Mouse (Mus musculus): ENCODE data around the gene Syt12. TPM values are rescaled to one million over a fixed set of nuclear protein-coding genes. Genes with fewer than 3 reads are reported as not detected.

Syt12 gene
- 9.3 and 41.8 TPM in 2 replicates for polyA plus RNA-seq (2012; rRNA removed)

DNA sequence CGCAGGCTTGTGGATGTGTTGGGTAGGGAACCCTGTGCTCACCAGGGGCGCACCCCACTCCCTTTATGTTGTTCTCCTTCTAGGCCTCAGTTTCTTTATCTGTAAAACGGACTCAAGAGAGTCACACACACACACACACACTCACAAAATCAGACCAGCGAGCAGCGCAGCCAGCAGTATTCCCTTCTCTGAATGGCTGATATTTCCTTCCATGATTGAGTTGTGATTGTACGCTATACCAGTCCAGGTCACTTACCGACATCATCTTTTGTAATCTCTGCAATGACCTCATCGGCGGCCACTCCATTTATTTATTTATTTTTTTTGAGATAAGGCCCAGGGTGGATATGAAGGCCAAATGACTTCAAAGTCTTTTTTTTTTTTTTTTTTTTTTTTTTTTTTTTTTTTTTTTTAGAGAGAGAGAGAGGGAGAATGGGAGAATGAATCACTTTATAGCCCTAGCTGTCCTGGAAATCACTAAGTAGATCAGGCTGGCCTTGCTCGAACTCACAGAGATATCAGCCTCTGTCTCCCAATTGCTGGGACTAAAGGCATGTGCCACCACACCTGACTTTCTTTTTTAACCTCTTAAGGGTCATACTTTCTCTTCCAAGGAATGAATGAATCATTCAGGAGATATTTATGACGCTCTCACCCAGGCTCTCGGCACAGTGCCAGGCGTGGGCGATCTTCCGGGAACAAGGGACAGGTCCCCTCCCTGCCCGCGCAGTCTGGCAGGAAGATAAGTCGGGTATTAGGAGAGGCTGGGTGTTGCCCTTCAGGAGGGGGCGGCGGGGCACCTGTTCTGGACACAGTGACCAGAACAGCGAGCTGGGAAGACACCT is at the start of gene Syt12:
Syt12 (minus strand) TSS at position 103 of the 845 bp plus-strand sequence.
- Histone ChIP-seq H3K36me3 (ENCODE audit: control insufficient read depth, insufficient read depth, low read length) (no peaks in the 10 kb centered on the region), H3K27me3 (ENCODE audit: control insufficient read depth, insufficient read depth, low read length) (no peaks in the 10 kb centered on the region), H3K27ac (ENCODE audit: insufficient read depth, low read depth, low read length) (peak within 1 kb of the TSS; percentile 80), H3K4me1 (ENCODE audit: control insufficient read depth, insufficient read depth, insufficient read length, low read length) (peaks cover 8% of the 10 kb centered on the region), H3K4me3 (ENCODE audit: low read depth, low read length) (peak within 1 kb of the TSS; percentile 71)
- WGBS: 7% methylated on average over 21 of the region's 21 CpGs
- no peak for TF ChIP-seq CTCF (IDR thresholded peaks at IDR 0.05; ENCODE audit: extremely low read depth, insufficient read length, insufficient replicate concordance, low read depth, low read length)
- TF ChIP-seq POLR2A (IDR thresholded peaks at IDR 0.05; ENCODE audit: low read depth, low read length): peak; percentile 23; the same call in 1 of the 2 replicates

DNA sequence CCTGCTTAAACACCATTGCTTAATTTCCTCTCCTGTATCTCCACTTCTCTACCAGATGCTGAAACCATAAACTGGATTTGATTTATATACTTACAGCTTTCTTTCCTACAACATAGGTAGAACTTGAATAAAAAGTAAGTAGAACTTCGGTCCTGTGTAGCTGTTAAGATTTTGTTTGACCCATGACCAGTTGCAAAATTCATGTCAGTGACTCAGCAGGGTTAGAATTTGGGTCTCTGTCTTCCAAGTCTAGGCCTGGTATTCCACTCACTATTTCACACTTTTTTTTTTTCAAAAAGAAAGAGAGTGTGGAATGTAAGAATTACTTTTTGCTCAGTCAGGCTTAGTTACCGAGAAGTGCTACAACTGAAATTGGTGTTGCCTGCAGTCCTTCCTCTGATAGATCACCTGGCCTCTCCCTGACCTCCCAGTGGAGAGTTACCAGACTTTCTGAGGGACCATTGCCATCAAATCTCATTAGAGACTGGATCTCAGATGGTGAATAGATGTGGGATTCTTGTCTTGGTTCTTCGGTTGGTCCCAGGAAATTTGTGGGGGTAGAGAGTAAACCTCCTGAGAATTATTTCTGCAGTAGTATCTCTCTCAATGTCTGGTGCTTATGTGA is 44.3 kb upstream of the Syt12 start:
- no peaks in the 10 kb centered on the region for H3K4me1 ChIP-seq (ENCODE audit: control insufficient read depth, insufficient read depth, insufficient read length, low read length)
- no peaks in the 10 kb centered on the region for H3K27me3 ChIP-seq (ENCODE audit: control insufficient read depth, insufficient read depth, low read length)
- no peak overlapping the region for H3K27ac ChIP-seq (ENCODE audit: insufficient read depth, low read depth, low read length)
- H3K4me3 ChIP-seq (ENCODE audit: low read depth, low read length): no peak overlapping the region
- H3K36me3 ChIP-seq (ENCODE audit: control insufficient read depth, insufficient read depth, low read length): no peaks in the 10 kb centered on the region
- 90% methylated on average over 3 of the region's 3 CpGs for WGBS
- TF ChIP-seq POLR2A (IDR thresholded peaks at IDR 0.05; ENCODE audit: low read depth, low read length): no peak

DNA sequence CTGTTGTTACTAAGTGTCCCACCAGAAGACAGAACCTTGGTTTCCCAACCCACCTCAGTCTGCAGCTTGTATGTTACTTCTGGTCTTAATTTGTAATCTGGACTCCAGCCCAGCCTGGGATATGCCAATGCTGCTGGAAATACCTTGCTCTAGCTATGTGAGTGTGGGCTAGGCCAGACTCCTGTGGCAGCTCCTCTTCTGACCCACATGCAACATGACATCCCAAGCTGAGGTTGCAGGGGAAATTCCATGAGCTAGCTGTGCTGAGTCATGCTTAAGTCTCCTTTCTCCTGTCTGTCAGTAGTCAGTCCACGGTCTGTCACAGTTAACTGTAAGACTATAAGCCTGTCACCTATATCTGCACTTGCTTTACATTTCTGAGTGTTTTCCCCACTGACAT is 40.2 kb upstream of the Syt12 start:
- Histone ChIP-seq H3K27me3 (ENCODE audit: control insufficient read depth, insufficient read depth, low read length) (no peaks in the 10 kb centered on the region), H3K36me3 (ENCODE audit: control insufficient read depth, insufficient read depth, low read length) (no peaks in the 10 kb centered on the region), H3K4me1 (ENCODE audit: control insufficient read depth, insufficient read depth, insufficient read length, low read length) (peaks cover 3% of the 10 kb centered on the region; the same call in 1 of the 2 replicates), H3K4me3 (ENCODE audit: low read depth, low read length) (no peak overlapping the region), H3K27ac (ENCODE audit: insufficient read depth, low read depth, low read length) (no peak overlapping the region)
- 70% methylated on average over 1 of the region's 1 CpGs for whole genome bisulfite sequencing
- no peak for TF ChIP-seq POLR2A (IDR thresholded peaks at IDR 0.05; ENCODE audit: low read depth, low read length)
- no peak for TF ChIP-seq CTCF (IDR thresholded peaks at IDR 0.05; ENCODE audit: extremely low read depth, insufficient read length, insufficient replicate concordance, low read depth, low read length)

DNA sequence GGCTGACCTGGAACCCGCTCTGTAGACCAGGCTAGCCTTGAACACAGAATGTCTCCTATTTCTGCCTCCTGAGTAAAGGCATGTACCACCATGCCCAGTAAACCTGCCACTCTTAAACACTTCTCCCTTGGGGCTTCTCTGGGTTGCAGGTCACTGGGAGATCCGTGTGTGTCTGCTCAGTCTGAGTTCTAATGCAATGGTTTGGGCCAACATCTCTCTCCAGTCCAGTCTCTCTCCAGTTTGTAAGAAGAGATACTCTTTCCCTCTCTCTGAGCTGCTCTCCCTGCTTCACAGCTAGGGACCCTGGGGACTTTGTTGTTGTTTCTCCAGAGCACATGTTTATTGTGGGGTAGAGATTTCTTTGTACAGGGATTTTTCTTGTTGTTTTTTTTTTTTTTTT is 39.0 kb upstream of the Syt12 start:
- Histone ChIP-seq H3K4me1 (ENCODE audit: control insufficient read depth, insufficient read depth, insufficient read length, low read length) (peaks cover 3% of the 10 kb centered on the region; the same call in 1 of the 2 replicates), H3K27ac (ENCODE audit: insufficient read depth, low read depth, low read length) (no peak overlapping the region), H3K36me3 (ENCODE audit: control insufficient read depth, insufficient read depth, low read length) (no peaks in the 10 kb centered on the region), H3K27me3 (ENCODE audit: control insufficient read depth, insufficient read depth, low read length) (no peaks in the 10 kb centered on the region), H3K4me3 (ENCODE audit: low read depth, low read length) (no peak overlapping the region)
- no peak for TF ChIP-seq CTCF (IDR thresholded peaks at IDR 0.05; ENCODE audit: extremely low read depth, insufficient read length, insufficient replicate concordance, low read depth, low read length)
- TF ChIP-seq POLR2A (IDR thresholded peaks at IDR 0.05; ENCODE audit: low read depth, low read length): no peak
- 72% methylated on average over 2 of the region's 2 CpGs for WGBS

DNA sequence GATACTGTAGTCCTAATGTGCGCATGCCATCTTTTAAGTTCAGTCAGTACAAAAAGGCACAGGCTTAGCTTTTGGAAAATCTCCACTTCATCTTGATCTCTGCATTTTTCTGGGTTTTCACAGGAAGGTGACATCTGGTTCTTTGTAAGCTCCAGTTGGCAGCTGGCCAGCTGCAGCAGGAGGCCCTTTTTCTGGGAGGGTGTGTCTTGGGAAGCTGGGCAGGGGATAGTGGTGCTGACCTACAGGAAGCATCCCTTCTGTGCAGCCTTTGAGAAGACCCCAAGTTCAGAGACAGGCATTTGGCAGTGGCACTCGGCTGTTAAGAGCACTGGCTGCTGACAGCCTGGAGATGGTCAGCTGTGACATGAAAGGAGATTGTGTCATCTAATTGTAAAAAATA is 38.5 kb upstream of the Syt12 start:
- no peak overlapping the region for H3K4me3 ChIP-seq (ENCODE audit: low read depth, low read length)
- TF ChIP-seq POLR2A (IDR thresholded peaks at IDR 0.05; ENCODE audit: low read depth, low read length) (no peak), CTCF (IDR thresholded peaks at IDR 0.05; ENCODE audit: extremely low read depth, insufficient read length, insufficient replicate concordance, low read depth, low read length) (no peak)
- H3K27me3 ChIP-seq (ENCODE audit: control insufficient read depth, insufficient read depth, low read length): peaks cover 2% of the 10 kb centered on the region; the same call in 1 of the 2 replicates
- H3K36me3 ChIP-seq (ENCODE audit: control insufficient read depth, insufficient read depth, low read length): no peaks in the 10 kb centered on the region
- peaks cover 3% of the 10 kb centered on the region; the same call in 1 of the 2 replicates for H3K4me1 ChIP-seq (ENCODE audit: control insufficient read depth, insufficient read depth, insufficient read length, low read length)
- no peak overlapping the region for H3K27ac ChIP-seq (ENCODE audit: insufficient read depth, low read depth, low read length)
- 72% methylated on average over 2 of the region's 2 CpGs for WGBS

DNA sequence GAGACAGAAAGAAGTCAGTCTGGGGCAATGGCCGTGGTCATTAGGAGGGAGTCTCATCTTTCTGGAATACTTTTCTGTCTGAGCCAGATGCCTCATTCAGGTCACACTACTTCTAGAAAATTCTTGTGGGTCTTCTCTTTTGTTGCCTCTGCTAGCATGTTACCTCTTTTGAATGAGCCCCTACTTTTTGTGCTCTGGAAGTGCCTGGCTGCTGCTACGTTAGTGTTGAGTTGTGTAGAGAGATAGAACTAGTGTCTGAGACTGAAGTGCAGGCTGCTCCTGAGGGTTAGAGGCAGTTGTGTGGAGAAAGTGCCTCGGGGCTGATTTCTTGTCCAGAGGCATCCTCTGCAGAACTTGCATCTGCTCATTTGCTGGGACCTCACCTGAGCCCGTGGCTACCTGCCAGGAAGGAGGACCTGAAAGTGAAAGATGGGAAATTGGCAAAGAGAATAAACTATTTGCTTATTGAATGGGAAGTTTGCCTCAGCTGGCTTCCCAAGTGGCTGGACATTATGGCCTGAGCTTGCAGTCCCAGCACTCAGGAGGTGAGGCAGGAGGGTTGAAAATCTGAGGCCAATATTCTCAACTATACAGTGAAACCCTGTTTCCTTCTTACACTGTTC is 36.1 kb upstream of the Syt12 start:
- WGBS: 55% methylated on average over 4 of the region's 4 CpGs
- no peaks in the 10 kb centered on the region for H3K36me3 ChIP-seq (ENCODE audit: control insufficient read depth, insufficient read depth, low read length)
- H3K27ac ChIP-seq (ENCODE audit: insufficient read depth, low read depth, low read length): no peak overlapping the region
- no peak for TF ChIP-seq CTCF (IDR thresholded peaks at IDR 0.05; ENCODE audit: extremely low read depth, insufficient read length, insufficient replicate concordance, low read depth, low read length)
- TF ChIP-seq POLR2A (IDR thresholded peaks at IDR 0.05; ENCODE audit: low read depth, low read length): no peak
- H3K4me1 ChIP-seq (ENCODE audit: control insufficient read depth, insufficient read depth, insufficient read length, low read length): peaks cover 4% of the 10 kb centered on the region; the same call in 1 of the 2 replicates
- H3K4me3 ChIP-seq (ENCODE audit: low read depth, low read length): no peak overlapping the region
- peaks cover 4% of the 10 kb centered on the region; the same call in 1 of the 2 replicates for H3K27me3 ChIP-seq (ENCODE audit: control insufficient read depth, insufficient read depth, low read length)

All from small intestine, adult 2 months (tissue).